Mouse (Mus musculus) heart, embryonic 16.5 days (tissue): ENCODE measurements around the gene Arhgap31. TPM values are rescaled to one million over a fixed set of nuclear protein-coding genes. Genes with fewer than 3 reads are reported as not detected.
A peak's percentile ranks its signal among the peaks of the same experiment; 100 is the strongest.

Experiments used
- ATAC-seq: fragments of 200-750 bp; cut with Nextera tagmentation; replicated peaks from 2 replicates; pipeline ENCODE4 v1.8.0; 2017; ENCODE audit warnings: moderate number of reproducible peaks; ENCODE audit not compliant: insufficient read depth, low FRiP score; ENCODE audit errors: extremely low read depth
- H3K27ac ChIP-seq: fragments of 300-500 bp; sonication (generic); 2 replicates; pipeline ENCODE4 v1.5.1; 2014; ENCODE audit warnings: mild to moderate bottlenecking, low read length, control low read depth, moderate library complexity
- H3K27me3 ChIP-seq: fragments of 300-500 bp; sonication (generic); 2 replicates; pipeline ENCODE4 v1.6.1; 2014; ENCODE audit warnings: low read length, mixed read lengths; ENCODE audit not compliant: control insufficient read depth, insufficient read depth
- H3K36me3 ChIP-seq: fragments of 300-500 bp; sonication (generic); 2 replicates; pipeline ENCODE4 v1.6.1; 2014; ENCODE audit not compliant: control insufficient read depth, insufficient read depth
- H3K4me1 ChIP-seq: fragments of 300-500 bp; sonication (generic); 2 replicates; pipeline ENCODE4 v1.6.1; 2014; ENCODE audit warnings: low read length, mixed read lengths; ENCODE audit not compliant: control insufficient read depth, insufficient read depth
- H3K4me2 ChIP-seq: fragments of 300-500 bp; sonication (generic); 2 replicates; pipeline ENCODE4 v1.6.1; 2014; ENCODE audit warnings: low read depth, mild to moderate bottlenecking, control low read depth, low read length
- H3K4me3 ChIP-seq: fragments of 300-500 bp; sonication (generic); 2 replicates; pipeline ENCODE4 v1.5.1; 2014; ENCODE audit warnings: mild to moderate bottlenecking, control low read depth, low read length
- H3K9ac ChIP-seq: fragments of 300-500 bp; sonication (generic); 2 replicates; pipeline ENCODE4 v1.6.1; 2014; ENCODE audit warnings: low read length, control low read depth
- H3K9me3 ChIP-seq: fragments of 300-500 bp; sonication (generic); replicated peaks from 2 replicates; pipeline ENCODE4 v1.6.1; 2016; ENCODE audit warnings: low read length; ENCODE audit not compliant: control insufficient read depth
- WGBS: fragments of 180-500 bp; shearing (Covaris S2); extraction: QIAGEN DNeasy Blood & Tissue Kit; methylation state at CpG from one replicate; pipeline ENCODE4 v1.1.7; 2014; 5-methylcytosine and 5-hydroxymethylcytosine counted together
- polyA plus RNA-seq: library from polyadenylated mRNA; unstranded; fragments of >200 nt; fragmentation: Nextera tagmentation; extraction: Ambion mirVana; gene quantifications from 2 replicates; pipeline ENCODE4 v1.2.1, GENCODE M21; 2015

Gene Arhgap31
- polyA plus RNA-seq, 1 experiment from 2014 or later: 38.0 TPM

GRCm38 (mm10) chr16:38555988-38556387 lies 157.1 kb downstream of the Arhgap31 start:
- H3K36me3 ChIP-seq: no peaks in the 10 kb centered on the region
- WGBS: 77% methylated on average over 3 of the region's 3 CpGs
- H3K4me3 ChIP-seq: no peak overlapping the region

GRCm38 (mm10) chr16:38549479-38550396 lies 163.3 kb downstream of the Arhgap31 start, which contains the start of gene Poglut1:
Gene Poglut1 (minus strand): TSS chr16:38550258.
- peak; percentile 89 for ATAC-seq
- Histone ChIP-seq H3K27me3 (no peaks in the 10 kb centered on the region; the same call in 1 of the 2 replicates), H3K9ac (peak within 1 kb of the TSS; percentile 86), H3K9me3 (no peaks in the 10 kb centered on the region), H3K4me2 (peak within 1 kb of the TSS; percentile 71), H3K4me1 (no peaks in the 10 kb centered on the region), H3K36me3 (peaks cover 8% of the 10 kb centered on the region; the same call in 1 of the 2 replicates), H3K27ac (no peak within 1 kb of the TSS), H3K4me3 (peak within 1 kb of the TSS; percentile 79)
- 4% methylated on average over 54 of the region's 54 CpGs for WGBS

More at GRCm38 (mm10) chr16:38555988-38556387, 157.1 kb downstream of the Arhgap31 start:
- no peak for ATAC-seq
- H3K9ac ChIP-seq: no peak overlapping the region
- peaks cover 2% of the 10 kb centered on the region; the same call in 1 of the 2 replicates for H3K27me3 ChIP-seq
- no peaks in the 10 kb centered on the region for H3K9me3 ChIP-seq
- no peaks in the 10 kb centered on the region for H3K4me1 ChIP-seq
- H3K27ac ChIP-seq: no peak overlapping the region
- H3K4me2 ChIP-seq: no peak overlapping the region

Other genes with a start within 250 kb of the Arhgap31 start
- 35.0 and 39.6 TPM in 2 replicates for gene Timmdc1, start 190.6 kb downstream of the Arhgap31 start, polyA plus RNA-seq
- 27.4 and 28.9 TPM in 2 replicates for gene Poglut1, start 163.0 kb downstream of the Arhgap31 start, polyA plus RNA-seq
- gene Tmem39a, start 154.6 kb downstream of the Arhgap31 start, polyA plus RNA-seq: 62.0 and 64.4 TPM in 2 replicates
- 22.5 and 22.8 TPM in 2 replicates for gene B4galt4, start 29.0 kb upstream of the Arhgap31 start, polyA plus RNA-seq
- gene Upk1b, start 87.1 kb upstream of the Arhgap31 start, polyA plus RNA-seq: 16.1 and 18.0 TPM in 2 replicates
- gene 4930435E12Rik, start 115.5 kb upstream of the Arhgap31 start, polyA plus RNA-seq: not detected in 2 replicates
- 0.20 and 0.21 TPM in 2 replicates for gene Igsf11, start 179.4 kb upstream of the Arhgap31 start, polyA plus RNA-seq